Mouse (Mus musculus): ENCODE measurements around the gene Hormad2.

The Hormad2 gene

DNA sequence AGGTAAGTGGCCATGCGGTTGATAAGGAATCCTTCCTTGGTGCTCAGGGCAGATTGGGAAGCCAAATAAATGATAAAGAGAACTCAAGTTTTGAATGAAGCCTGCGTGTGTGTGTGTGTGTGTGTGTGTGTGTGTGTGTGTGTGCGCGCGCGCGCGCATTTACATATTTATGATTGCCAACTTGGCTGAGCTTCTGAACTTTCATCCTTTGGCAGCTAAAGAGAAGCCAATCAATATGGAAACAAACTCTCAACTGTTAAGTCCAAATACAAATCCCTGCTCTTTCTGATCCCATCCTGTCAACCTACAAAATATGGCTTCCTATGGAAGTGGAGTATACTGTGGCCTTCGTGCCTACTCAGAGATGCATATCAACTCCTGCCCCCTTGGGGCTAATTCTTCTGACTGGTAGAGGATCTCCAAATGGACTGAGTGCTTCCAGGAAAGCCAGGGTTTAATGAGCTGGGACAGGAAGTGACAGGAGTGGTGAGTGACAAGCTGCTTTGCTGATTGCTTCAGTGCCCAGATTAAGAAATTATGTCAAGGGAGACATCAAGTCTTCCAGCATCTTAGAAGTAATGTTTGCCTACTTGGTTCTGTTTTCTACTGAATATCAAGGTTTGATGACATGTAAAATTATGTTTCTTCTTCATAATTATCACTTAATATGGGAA lies 5.4 kb upstream of the Hormad2 start:
- DNase-seq (ENCODE audit: low read depth, low spot score) = no peak

GRCm38 (mm10) chr11:4442280-4442679 lies 1.4 kb upstream of the Hormad2 start:
- DNase-seq (ENCODE audit: low read depth, low spot score) = no peak

DNA sequence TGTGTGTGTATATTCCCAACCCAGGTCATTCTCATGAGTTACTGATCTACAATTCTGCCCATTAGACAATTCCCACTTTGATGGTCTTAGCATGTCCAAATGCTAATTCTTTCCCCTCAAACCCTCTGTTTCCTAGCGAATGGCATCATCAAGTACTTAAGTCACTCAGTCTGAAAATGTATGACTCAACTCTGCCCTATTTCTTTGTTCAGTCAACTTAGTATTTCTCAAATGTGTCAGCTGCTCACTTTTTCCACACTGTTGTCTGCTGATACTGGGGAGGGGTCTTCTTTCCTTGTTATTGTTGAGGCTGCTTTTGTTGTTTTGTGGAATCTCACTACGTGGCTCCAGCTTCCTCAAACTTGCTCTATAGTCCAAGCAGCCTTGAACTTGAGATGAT lies 2.7 kb downstream of the Hormad2 start:
- no peak for DNase-seq (ENCODE audit: low read depth, low spot score)

DNA sequence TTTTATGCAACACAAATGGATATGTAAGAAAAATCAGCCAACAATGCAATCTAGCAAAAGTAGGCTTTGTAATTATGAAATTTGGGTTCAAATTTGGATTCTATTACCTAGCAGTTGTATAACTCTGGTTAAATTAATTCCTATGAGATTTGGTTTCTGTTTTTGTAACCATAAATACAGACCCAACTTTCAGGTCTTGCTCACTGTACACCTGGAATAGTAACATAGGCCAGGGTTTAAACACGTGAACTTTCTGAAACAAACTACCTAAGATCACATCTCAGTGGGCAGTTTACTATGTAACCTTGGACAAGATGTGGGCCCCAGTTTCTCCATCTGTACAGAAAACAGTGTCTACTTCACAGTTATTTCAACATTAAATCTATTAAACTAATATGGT lies 3.6 kb downstream of the Hormad2 start:
- no peak for DNase-seq (ENCODE audit: low read depth, low spot score)

DNA sequence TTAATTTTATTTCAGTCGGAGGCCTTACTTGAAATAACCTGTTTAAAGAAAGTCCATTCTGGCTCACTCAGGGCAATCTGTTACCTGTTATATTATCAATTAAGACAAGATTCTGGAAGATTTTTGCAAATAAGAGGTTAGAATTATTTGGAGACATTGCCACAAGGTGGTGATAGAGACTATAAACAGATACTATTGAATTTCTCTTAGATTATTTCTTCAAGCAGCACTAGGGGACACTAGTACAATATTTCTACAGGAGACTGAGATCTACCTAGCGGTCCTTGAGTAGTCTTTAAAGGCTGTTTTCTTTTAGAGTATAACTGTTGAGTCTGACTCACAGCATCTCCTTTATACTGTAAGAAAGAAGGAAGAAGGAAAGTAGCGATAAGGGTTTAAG lies 4.3 kb downstream of the Hormad2 start:
- peak; percentile 33 for DNase-seq (ENCODE audit: low read depth, low spot score)

DNA sequence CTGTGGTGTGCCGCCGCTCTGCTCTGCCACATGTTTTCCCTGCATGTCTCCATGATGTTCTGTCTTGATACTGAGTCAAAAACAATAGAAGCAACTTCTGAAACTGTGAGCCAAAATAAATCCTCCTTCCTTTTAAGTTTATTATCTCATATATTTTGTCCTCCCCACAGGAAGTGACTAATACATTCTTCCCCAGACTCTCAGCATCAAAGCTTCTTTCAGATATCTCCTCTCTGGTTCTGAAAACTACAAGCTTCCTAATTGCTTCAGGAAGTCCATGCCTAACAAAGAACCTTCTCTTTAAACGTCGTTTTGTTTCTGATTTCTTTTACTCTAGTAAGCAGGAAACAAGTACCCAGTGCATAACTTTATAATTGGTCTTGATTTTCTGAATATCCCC lies 6.4 kb downstream of the Hormad2 start:
- DNase-seq (ENCODE audit: low read depth, low spot score) = no peak

DNA sequence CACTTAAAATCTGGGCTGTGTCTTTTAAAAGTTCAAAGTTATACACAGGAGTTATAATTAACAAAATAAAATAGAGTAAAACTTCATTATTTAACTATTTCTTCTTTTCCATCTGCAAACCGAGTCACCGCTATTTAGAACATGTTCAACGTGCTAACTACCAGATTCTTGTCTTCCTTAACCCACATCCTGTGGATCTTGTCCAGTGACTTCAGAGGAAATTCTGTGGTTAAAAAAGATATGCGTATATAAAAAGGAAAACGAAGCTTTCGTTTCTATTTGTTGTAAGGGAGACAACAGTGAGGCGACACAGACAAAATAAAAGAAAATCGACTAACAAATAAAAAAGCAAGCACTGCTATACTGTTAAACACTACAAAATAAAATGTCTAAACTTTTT lies 17.1 kb downstream of the Hormad2 start:
- no peak for DNase-seq (ENCODE audit: low read depth, low spot score)

DNA sequence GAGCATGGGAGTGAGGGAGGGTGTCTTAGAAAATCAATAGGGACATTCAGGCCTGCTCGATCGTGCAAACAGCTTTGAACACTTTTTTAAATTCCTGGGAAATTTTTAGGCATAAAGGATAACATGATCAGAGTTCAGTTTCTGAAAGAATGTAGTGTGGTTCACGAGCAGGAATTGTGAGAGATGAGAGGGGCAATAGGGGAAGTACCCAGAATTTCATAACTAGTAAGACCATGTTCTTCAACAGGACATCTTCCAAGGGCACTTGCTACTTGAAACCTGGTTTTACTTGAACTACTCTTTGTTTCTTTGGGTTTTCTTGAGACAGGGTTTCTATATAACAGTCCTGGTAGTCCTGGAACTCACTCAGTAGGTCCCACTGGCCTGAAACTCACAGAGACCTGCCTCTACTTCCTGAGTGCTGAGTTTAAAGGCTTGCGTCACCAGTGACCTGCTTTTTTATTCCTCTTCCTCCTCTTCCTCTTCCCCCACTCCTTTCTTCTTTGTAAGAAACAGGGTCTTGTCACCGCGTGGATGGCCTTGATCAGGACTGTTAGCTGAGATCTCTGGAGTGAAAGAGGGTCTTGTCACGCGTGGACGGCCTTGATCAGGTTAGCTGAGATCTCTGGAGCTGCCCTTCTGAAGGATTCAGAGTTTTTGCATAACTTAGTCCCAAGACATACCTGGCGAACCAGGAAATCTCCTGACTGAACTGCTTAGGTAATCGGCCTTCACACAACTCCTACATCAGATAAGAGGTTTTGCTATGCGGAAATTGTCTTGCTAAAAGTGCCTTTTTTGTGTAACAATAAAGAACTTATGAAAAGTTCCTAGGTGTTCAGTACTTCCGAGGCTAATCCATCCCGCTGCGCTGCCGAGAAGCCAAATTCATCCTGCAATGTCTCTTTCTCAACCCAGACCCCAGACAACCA lies 18.1 kb downstream of the Hormad2 start:
- DNase-seq (ENCODE audit: low read depth, low spot score) = no peak

- no peak for DNase-seq (ENCODE audit: low read depth, low spot score)
Measured at GRCm38 (mm10) chr11:4421933-4422488, 18.9 kb downstream of the Hormad2 start.

- no peak for DNase-seq (ENCODE audit: low read depth, low spot score)
Measured at GRCm38 (mm10) chr11:4417986-4418385, 22.9 kb downstream of the Hormad2 start.

DNA sequence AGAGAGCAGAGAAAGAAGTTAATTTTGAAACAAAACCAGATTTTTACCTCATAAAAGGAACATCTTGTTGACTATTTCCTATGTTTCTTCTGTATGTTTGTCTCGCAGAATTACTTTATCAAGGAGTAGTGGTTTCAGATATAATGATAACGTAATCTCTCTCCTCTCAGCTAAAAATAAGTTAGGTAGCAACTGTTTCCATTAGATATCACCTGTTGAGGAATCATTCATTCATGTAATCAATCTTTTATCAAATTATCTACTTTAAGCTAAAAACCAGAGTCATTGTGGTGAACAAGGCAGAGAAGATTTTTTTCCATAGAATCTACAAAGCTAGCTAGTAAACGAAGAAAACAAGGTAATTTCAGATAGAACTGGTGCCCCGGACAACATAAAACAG lies 28.6 kb downstream of the Hormad2 start:
- DNase-seq (ENCODE audit: low read depth, low spot score) = no peak

- no peak for DNase-seq (ENCODE audit: low read depth, low spot score)
Measured at GRCm38 (mm10) chr11:4404277-4404676, 36.6 kb downstream of the Hormad2 start.

GRCm38 (mm10) chr11:4403381-4403780 lies 37.5 kb downstream of the Hormad2 start:
- no peak for DNase-seq (ENCODE audit: low read depth, low spot score)

DNA sequence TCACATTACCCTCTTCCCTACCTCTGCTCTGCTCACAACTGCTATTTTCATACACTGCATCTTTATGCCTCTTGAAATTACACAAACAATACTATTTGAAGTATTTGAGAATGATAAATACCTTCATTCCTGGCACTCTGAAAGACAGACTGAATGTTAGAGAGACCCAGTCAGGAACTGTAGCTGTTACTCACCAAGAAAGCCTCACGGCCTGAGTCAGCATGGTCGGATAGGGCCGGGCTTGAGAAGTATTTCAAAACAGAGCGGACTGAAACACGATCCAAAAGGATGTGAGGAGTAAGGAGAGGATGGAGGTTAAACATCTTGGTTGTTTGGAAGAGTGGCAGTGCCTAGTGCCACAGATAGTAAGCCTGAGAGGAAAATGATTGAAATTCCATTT lies 39.7 kb downstream of the Hormad2 start:
- DNase-seq (ENCODE audit: low read depth, low spot score) = no peak

DNA sequence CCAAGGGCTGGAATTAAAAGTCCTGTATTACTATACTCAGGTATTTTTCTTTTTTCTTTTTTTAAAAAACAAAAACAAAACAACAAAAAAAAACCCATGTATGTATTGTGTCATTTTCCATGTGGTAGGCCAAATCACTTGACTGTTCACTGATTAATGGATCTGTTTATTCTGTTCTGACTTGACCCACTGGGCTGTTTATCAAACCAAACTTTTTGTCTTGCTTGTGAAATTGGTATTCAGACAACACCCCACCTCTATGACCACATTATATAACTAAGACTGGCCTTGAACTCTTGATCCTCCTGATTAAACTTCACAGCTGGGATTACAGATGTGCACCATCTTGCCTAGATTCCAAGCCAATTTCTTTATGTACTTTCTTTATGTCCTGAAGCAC lies 46.7 kb downstream of the Hormad2 start:
- no peak for DNase-seq (ENCODE audit: low read depth, low spot score)

- DNase-seq (ENCODE audit: low read depth, low spot score) = peak; percentile 3
Measured at GRCm38 (mm10) chr11:4388018-4388417, 52.9 kb downstream of the Hormad2 start.

DNA sequence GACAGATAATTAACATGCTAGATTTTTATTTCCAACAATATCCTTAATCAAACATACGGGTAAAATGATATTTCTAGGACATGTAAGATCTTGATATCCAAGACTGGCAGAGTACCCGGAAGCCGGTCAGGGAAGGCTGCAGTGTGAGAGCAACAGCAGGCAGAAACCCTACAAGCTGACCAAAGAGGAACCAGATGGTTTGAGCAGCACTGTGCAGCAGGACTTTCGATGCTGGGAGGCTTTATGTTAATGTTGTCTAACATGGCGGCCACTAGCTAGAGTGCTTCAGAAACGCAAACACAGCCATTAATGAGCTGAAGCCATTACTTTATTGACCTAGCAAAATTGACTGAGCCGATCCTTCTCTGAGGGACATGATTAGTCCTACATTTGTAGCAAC lies 58.6 kb downstream of the Hormad2 start:
- no peak for DNase-seq (ENCODE audit: low read depth, low spot score)

DNA sequence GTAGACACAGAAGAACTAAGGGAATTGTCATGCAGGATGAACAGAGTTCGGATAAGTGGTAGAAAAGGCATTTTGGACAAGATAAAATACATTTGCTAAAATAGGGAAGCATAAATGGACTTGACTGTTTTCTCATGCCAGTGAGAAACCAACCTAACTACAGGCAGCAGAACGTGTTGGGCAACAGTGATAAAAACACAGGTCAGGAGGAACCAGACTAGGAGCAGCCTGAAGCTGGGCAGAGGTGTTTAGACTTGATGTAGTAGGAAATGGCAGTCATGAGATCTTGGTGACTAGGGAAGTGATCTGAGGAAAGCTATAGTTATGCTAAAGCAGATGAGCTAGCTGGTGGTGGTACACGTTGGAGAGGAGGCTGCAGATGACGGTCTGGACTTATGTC lies 61.0 kb downstream of the Hormad2 start:
- no peak for DNase-seq (ENCODE audit: low read depth, low spot score)

GRCm38 (mm10) chr11:4366389-4366788 lies 74.5 kb downstream of the Hormad2 start:
- DNase-seq (ENCODE audit: low read depth, low spot score) = no peak

GRCm38 (mm10) chr11:4355430-4355829 lies 85.5 kb downstream of the Hormad2 start:
- no peak for DNase-seq (ENCODE audit: low read depth, low spot score)

DNA sequence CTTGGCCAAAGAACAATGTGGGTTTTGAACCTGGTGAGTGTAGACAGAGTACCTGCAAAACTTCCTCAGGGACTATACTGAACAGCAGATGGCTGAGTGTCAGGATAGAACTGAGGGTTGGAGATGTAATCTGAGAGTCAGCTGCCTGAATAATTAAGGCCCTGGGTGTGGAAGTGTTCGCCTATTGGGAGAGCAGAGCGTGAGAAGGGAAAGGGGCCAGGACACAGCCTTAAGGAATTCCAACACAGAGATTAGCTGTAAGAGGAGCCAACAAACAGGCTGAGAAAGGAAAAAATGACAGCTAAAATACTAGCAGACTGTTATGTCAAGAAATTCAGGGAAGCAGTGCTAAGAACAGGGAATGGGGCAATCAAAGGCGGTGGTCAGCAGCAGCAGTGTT lies 88.3 kb downstream of the Hormad2 start:
- DNase-seq (ENCODE audit: low read depth, low spot score) = no peak

DNA sequence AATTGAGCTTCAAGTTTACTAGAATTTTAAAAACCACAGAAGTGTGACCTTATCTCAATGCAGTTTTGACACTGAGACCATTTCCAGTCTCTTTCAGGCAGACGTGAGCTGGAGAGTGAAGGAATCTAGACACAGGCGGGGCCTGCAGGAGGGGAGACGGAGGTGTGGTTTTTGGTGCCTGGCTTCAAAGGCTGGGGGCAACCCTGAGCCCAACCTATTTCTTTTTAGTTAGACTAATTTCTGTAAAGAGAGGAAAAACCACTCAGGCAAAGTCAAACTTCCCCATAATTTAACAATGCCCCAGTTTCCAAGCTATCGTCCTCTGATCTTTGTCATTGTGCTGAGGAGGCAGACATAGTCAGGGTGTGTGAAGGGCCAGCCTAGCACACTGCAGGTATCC lies 97.0 kb downstream of the Hormad2 start:
- DNase-seq (ENCODE audit: low read depth, low spot score) = no peak

- DNase-seq (ENCODE audit: low read depth, low spot score) = peak; percentile 11
Measured at GRCm38 (mm10) chr11:4342027-4342426, 98.9 kb downstream of the Hormad2 start.

All from telencephalon, adult 2 months (tissue).